Mouse (Mus musculus) frontal cortex, postnatal 14 days (tissue): ENCODE measurements around the gene Cabp1.
"Not testable (repeated sequence)": the region's sequence is repeated elsewhere in the genome, so short reads cannot be mapped to it uniquely, and the experiment has no call there.

ENCODE experiments used
- DNase-seq, 2 experiments: peaks; one replicate each; pipeline ENCODE4 v3.0.0; 2022; ENCODE audit warnings: low spot score in 2 of 2

Cabp1 gene

GRCm38 (mm10) chr5:115177866-115178265 lies 16.3 kb downstream of the Cabp1 start:
- DNase-seq: no peak

- no peak for DNase-seq
These were observed 19.6 kb downstream of the Cabp1 start for GRCm38 (mm10) chr5:115174554-115174953.

GRCm38 (mm10) chr5:115170150-115170549 lies 24.0 kb downstream of the Cabp1 start:
- no peak for DNase-seq

- no peak for DNase-seq
These were observed 25.4 kb downstream of the Cabp1 start for GRCm38 (mm10) chr5:115168641-115169415.

- DNase-seq: no peak
These were observed 26.8 kb downstream of the Cabp1 start for GRCm38 (mm10) chr5:115167396-115167795.

GRCm38 (mm10) chr5:115166815-115167194 lies 27.4 kb downstream of the Cabp1 start:
- DNase-seq: no peak

- DNase-seq: no peak
These were observed 28.0 kb downstream of the Cabp1 start for GRCm38 (mm10) chr5:115165895-115166814.

GRCm38 (mm10) chr5:115165351-115165750 lies 28.8 kb downstream of the Cabp1 start:
- DNase-seq: no peak

- DNase-seq: not testable (repeated sequence)
These were observed 29.7 kb downstream of the Cabp1 start for GRCm38 (mm10) chr5:115164446-115164845.

- DNase-seq: peak in 1 of 2 experiments; percentile 46
These were observed 30.6 kb downstream of the Cabp1 start for GRCm38 (mm10) chr5:115163563-115163962.

GRCm38 (mm10) chr5:115161940-115162279 lies 32.3 kb downstream of the Cabp1 start:
- DNase-seq: not testable (repeated sequence)

GRCm38 (mm10) chr5:115161064-115161939 lies 32.9 kb downstream of the Cabp1 start:
- no peak for DNase-seq

GRCm38 (mm10) chr5:115160655-115161054 lies 33.5 kb downstream of the Cabp1 start:
- no peak for DNase-seq

- no peak for DNase-seq
These were observed 35.0 kb downstream of the Cabp1 start for GRCm38 (mm10) chr5:115159165-115159564.

- DNase-seq: peak; percentile 98
These were observed 35.9 kb downstream of the Cabp1 start, which contains the start of gene Mlec for GRCm38 (mm10) chr5:115158040-115158983. TSS of gene Mlec (minus strand) at chr5:115158179.

- no peak for DNase-seq
These were observed 37.1 kb downstream of the Cabp1 start for GRCm38 (mm10) chr5:115156933-115157589.

- no peak for DNase-seq
These were observed 37.8 kb downstream of the Cabp1 start for GRCm38 (mm10) chr5:115156401-115156800.

- no peak for DNase-seq
These were observed 38.4 kb downstream of the Cabp1 start for GRCm38 (mm10) chr5:115155831-115156230.

GRCm38 (mm10) chr5:115155156-115155631 lies 39.0 kb downstream of the Cabp1 start:
- DNase-seq: no peak
